Mouse (Mus musculus) heart, postnatal 0 days (tissue): Measurements from ENCODE around the gene Slc26a9.

Source experiments
- CTCF ChIP-seq: IDR thresholded peaks from 2 replicates; pipeline ENCODE4 v1.5.1; 2016; ENCODE audit warnings: antibody characterized with exemption, control low read depth, low read depth
- EP300 ChIP-seq: IDR thresholded peaks from 2 replicates; pipeline ENCODE4 v1.6.1; 2016; ENCODE audit warnings: antibody characterized with exemption, low read depth

DNA sequence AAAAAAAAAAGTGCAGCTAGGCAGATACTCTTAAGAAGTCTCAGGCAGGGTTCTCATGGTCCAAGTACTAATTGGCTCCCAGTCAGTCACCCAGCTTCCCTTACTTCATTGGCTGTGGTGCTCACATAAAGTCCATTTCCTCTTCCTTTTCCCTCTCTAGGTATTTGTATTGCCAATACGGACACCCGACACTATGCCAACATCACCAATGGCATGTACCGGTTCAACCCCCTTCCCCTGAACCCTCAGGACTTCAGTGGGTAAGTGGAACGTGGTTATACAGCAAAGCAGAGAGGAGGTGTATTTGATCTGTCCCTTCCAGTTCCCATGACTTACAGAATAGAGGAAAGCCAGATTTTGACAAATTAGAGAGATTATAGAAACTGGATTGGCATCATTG is 69.9 kb downstream of the Slc26a9 start:
- TF ChIP-seq CTCF (no peak), EP300 (no peak)
